Mouse (Mus musculus) heart, adult 9 months (tissue): ENCODE results near the gene Shisal2a.

Experiments used
- DNase-seq, 2 experiments: peaks; one replicate each; pipeline ENCODE4 v3.0.0; 2022; ENCODE audit warnings: low spot score in 2 of 2

Gene Shisal2a

DNA sequence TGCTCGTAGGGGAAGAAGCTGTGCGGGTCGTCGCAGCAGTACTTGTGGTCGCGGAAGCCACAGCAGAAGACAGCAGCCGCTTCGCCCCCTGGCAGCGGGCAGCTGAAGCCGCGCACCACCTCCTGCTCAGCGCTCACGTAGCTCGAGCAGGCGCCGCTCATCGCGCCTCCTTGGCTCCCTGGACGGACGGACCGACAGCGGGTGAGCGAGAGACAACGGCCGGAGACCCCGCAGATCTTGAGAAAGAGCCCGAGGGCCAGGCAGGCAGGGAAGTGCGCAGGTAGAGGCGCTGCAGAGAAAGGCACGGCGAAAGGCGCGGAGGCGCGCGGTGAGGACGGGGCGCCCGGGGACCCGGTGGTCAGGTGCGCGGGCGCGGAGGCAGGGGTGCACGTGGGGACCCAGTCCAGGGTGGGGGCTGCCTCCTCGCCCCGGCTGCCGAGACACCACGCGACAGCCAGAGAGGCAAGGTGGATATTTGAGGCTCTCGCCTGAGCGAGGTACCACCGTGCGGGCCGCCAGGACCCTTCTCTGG is at the start of gene Shisal2a:
TSS of gene Shisal2a (minus strand) at position 167 of the 532 bp plus-strand sequence.
- DNase-seq, result no peak

- no peak for DNase-seq
Measured at GRCm38 (mm10) chr4:108431561-108431936, 48.4 kb upstream of the Shisal2a start.

GRCm38 (mm10) chr4:108430656-108431560 is 47.8 kb upstream of the Shisal2a start:
- DNase-seq, result no peak

DNA sequence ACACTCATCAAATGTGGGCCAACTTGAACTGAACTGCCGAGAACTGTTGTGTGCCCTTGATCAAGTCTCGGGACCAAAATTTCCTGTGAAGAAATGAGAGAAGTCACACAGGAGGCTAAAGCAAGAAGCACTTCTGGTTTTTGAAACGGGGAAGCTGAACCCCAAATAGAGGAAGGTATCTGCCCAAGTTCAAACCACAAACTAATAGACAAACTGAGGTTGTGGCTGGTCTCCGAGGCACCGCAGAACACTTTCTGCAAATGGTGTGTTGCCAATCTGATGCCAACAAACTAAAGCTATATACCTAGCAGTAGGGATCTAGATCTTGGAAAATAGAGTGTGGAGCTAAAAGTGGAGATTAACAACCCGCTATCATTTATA is 45.2 kb upstream of the Shisal2a start:
- no peak for DNase-seq

- DNase-seq, result no peak
Measured at GRCm38 (mm10) chr4:108427719-108428340, 44.7 kb upstream of the Shisal2a start.

- DNase-seq, result no peak
Measured at GRCm38 (mm10) chr4:108424587-108424986, 41.4 kb upstream of the Shisal2a start.

DNA sequence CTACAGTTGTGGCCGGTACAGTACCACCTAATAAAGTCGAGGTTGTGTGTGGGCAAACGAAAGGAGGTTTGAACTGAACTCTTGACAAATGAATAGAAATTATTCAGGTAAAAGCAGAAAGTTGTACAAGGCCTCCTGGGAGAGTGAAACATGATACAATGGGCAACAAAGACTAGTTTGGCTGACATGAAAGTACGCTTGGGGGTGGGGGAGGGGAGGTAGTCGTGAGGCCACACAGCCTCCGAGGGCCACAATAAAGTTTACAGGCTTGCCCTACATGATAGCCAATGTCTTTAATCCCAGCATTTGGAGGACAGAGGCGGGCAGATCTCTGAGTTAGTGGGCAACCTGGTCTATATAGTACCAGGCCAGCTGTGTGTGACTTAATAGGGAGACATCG is 24.5 kb upstream of the Shisal2a start:
- no peak for DNase-seq

- DNase-seq, result peak in 1 of 2 experiments; percentile 12
Measured at GRCm38 (mm10) chr4:108406861-108407401, 23.8 kb upstream of the Shisal2a start, which contains the start of gene Gpx7. TSS of gene Gpx7 (minus strand) at chr4:108406961.

- DNase-seq, result peak; percentile 75 to 76
Measured at GRCm38 (mm10) chr4:108406138-108406860, 23.1 kb upstream of the Shisal2a start.

DNA sequence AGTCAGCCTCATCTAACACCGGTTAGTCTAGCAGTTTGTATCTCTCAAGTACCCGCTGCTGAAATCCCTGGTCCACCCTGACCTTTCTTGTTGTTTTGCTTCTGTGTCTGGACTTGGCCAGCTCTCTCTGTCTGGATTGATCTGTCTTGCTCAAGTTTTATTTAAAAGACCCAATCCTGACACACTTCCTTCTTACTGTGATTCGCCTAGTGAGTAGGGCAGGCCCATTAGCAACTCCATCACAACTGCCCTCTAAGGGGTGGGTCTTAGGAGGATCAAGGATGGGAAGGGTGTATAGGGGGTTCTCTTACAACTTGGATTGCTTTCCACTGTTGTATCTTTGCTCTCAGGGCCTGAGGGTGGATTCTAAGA is 22.6 kb upstream of the Shisal2a start:
- DNase-seq, result peak; percentile 69 to 81

GRCm38 (mm10) chr4:108403861-108404635 is 20.9 kb upstream of the Shisal2a start:
- no peak for DNase-seq

DNA sequence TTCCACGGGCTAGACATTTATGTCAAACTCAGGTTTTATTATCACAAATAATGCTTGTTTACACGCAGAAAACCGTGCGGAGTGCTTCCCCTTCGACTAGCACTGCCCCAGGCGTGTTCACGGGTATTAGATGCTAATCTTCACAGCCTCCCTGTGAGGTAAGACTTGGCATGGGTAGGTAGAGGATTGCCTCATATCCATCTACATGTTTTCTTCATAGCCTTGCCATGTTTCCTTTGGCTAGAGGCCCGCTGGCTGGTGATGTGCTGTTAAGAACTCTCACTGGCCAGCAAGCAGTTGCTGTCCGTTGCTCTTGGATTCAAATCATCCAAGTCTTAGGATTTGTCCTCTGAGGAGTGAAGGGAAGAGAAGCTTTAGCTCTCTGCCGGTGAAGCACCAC is 17.2 kb upstream of the Shisal2a start:
- DNase-seq, result peak; percentile 10 to 16

GRCm38 (mm10) chr4:108394236-108394635 is 11.1 kb upstream of the Shisal2a start:
- no peak for DNase-seq

GRCm38 (mm10) chr4:108392558-108392957 is 9.4 kb upstream of the Shisal2a start:
- DNase-seq, result no peak

DNA sequence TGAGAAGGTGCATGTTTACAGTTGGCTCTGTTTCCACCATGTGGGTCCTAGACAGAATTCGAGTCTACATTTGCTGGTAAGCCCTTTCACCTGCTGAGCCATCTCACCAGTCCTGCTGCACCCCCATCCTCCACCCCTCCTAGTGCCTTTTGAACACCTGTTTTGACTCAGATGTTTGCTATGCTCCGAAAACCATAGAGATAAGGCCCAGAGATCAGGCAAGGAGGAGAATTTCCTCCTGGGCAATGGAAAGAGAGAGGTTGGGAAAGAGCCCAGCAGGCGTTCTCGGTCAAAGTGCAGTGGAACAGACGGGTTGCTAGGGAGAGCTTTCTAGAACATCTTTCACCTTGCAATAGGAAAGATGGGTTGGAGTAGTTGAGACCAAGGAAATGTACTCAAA is 8.0 kb upstream of the Shisal2a start:
- no peak for DNase-seq

GRCm38 (mm10) chr4:108388741-108389140 is 5.6 kb upstream of the Shisal2a start:
- DNase-seq, result no peak

DNA sequence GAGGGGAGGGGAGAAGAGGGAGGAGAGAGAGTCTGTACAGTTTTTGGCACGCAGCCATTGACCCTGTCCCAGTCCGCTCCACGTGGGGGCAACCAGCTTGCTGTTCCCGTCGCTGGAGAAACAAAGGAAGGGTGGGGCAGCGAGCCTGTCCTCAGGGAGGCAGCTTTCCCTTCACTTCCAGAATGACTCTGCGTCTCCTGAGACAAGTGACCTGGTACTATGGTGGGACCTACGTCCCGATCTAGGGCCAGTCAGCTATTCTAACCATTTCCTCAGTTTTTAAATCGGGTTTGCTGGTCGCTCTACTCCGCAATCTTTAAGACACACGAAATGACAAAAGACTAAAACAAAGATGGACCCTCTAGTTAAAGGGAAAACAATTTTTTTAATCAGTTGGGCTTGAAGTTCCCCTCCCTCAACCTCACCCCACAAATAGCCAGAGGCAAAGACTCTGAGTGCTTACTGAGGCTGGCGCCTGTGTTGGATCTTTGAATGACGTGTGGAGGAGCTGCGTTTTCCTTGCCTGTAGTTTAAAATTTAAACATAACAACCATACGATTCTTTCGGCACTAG is 4.6 kb upstream of the Shisal2a start:
- peak; percentile 81 to 84 for DNase-seq

GRCm38 (mm10) chr4:108387106-108387505 is 4.0 kb upstream of the Shisal2a start:
- DNase-seq, result no peak

DNA sequence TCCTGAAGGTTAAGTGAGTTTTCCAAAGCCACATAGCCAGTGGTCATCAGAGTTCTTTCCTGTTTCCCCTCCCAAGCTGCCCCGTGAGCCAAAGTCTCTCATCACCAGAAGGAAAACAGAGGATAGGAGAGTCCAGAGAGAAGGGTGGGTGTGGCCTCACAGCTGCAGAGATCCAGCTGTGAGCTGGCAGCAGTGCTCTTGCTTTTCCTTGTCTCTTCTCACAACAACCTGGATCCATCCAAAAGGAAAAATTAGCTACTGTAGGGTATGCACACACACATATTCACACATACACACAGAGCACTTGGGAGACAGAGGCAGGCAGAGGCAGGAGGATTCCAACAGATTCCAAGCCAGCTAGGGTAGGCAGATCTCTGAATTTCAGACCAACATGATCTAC is 2.9 kb upstream of the Shisal2a start:
- DNase-seq, result peak in 1 of 2 experiments; percentile 31

DNA sequence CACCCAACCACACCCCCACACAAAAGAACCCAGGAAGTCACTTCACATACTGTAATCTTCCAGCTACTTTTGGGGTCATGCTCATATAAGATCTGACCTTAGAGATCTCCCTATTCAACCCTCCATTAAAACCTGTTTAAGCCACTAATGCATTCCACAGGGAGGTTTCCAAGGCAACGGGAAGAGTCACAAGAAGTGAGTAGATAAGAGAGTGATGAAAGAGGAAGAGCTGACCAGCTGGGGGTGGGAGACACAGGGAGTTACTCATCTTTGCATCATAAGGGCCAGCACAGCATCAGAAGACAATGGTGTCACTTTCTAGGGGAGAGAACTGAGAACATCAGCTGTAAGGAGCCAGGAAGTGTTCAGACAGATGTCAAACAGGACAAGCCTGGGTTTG is 3.0 kb downstream of the Shisal2a start:
- no peak for DNase-seq

GRCm38 (mm10) chr4:108379476-108379875 is 3.7 kb downstream of the Shisal2a start:
- DNase-seq, result no peak
